Mouse (Mus musculus): Measurements from ENCODE around the gene Kdelr2.
A peak's percentile ranks its signal among the peaks of the same experiment; 100 is the strongest.

The Kdelr2 gene

DNA sequence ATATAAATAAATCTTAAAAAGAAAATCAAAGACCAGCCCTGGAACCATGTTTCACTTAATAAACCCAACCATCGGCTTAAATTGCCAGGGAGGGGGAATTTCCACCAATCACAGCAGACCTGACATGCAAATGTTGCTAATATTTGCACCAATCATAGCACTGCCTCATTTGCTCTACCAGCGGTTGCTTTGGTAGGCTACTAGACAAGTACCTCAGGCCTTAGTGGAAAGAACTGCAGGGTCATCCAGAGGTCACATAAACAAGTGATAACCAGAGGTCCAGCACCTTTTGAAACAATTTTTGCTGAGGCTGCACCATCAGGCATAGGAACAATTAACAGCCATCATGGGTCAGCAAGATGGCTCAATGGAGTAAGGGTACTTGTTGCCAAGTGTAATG is 2.1 kb upstream of the Kdelr2 start:
- DNase-seq (ENCODE audit: low spot score in 2 of 2) = no peak

DNA sequence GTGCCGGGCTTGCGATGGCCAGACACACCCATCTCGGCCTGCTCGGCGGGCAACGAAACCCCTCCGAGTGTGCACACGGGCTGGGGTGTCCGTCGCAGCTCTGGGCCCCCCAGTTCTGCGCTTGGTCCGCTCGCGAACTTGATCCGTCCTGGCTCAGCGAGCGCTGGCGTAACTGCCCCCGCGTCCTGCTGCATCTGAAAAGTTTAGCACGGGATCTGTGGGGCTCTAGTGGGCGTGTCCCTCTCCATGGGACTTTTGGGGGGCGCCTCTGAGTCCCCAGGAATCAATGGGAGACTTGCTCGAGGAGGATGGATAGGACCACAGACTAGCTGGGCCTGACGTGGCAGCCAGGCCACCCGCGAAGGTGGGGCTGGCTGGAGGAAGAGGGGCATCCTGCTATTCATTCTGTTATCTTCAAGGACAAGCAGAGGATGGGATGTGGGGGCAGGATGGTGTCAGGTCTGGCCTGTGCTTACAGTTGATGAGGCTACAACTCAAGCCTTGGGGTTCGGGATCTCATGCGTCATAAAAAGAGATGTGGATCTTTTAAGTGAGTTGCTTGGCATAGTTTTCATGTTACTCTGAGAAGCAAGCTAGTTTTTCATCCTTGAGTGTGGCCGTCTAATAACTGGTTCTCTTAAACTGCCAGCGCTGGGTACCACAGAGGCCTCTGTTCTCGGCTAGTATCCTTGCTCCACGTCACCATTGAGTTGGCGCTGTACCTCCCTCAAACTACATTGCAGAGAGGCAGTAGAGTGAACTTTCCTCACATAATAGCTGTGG is 701 bp downstream of the Kdelr2 start:
- DNase-seq (ENCODE audit: low spot score in 2 of 2) = peak in 1 of 2 experiments; percentile 24

DNA sequence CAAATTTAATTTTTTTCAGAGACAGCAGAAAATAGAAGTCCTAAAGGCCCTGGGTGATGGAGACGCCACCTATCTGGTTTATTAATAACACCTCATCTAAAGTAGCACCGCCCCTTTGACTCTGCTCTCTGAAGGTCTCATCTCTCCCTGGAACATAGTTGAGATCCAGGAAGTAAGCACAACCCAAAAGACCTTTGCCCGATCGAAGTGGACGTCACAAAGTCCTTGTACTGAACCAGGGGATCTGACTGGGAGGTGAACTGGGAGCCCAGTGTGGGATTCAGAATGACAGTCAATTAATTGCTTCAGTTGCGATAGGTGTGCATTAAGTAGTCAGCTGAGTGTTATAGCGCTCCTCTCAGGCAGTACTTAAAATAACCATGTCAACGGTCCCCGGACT is 1.6 kb downstream of the Kdelr2 start:
- no peak for DNase-seq (ENCODE audit: low spot score in 2 of 2)

DNA sequence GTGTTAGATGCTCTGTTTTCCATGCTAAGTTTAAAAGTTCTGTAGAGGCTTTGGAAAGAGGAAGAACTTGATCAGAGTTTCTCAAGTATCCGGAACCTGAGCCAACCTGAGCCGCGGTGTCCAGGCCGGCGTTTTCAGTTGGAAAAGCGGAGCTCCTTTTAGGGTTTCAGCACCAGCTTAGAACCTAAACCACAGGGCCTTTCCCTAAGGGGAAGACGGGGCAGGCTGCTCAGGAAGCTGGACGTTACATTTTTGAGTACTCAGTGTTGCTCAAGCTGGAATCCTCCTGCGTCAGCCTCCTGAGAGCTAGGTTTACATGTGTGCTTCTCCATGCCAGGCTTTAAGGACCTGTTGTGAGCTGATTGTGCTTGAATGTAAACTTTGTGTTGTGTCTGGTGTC is 2.9 kb downstream of the Kdelr2 start:
- no peak for DNase-seq (ENCODE audit: low spot score in 2 of 2)

DNA sequence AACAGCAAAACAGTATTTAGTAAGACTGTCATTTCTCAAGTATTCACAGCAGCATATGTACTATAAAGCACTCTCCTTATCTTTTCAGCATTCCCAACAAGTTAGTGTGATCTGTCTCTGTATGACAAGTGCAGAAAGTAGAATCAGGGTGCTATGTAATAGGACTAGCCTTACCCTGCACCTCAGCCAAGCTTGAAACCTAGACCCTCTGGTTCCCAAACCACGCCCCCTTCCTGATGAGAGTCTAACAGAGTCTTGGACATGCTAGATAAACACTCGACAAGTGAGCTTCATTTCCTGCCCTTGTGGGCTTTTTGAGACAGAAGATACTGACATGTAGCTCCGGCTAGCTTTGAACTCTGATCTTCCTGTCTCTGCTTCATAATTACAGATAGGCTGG is 5.6 kb downstream of the Kdelr2 start:
- DNase-seq (ENCODE audit: low spot score in 2 of 2) = no peak

DNA sequence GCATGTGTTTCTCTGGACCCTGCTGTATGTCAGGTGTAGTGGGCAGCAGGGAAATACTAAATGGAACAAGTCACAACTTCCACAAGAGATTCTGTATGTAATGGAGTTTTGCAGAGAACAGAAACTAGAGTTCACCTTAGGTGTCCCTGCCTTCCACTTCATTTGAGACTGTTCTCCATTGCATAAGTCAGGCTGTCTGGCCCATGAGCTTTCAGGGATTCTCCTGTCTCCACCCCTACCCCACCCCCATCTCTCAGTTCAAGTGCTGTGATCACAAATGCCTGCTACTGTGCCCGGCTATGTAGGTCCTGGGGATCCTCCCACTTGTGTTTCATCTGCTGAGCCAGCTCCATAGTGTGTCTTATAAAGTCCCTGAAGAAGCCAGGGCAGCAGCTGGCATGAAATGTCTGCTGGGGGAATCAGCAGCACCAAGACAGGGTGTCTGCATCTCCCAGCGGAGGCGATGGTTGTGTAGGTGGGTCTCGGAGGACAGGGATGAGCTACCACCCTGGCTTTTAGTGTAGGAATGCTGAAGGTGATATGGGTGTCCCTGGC is 7.3 kb downstream of the Kdelr2 start:
- DNase-seq (ENCODE audit: low spot score in 2 of 2) = no peak

DNA sequence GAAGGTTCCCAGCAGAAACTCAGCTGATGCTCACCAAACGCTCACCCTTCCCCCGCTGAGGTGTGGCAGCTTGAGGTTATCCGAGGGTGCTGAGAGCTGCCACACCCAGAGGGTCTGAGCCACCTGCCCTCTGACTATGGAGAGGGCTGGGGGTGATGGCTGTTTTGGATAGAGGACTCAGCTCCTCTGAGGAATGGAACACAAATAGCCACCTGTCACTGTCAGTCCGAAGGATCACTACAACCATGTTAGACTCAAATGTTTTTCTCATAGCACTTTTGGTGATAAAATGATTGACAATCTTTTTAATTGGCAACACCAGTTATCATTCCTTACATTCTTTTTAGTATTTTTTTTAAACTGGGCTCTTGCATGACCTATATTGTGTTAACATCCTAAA is 17.8 kb downstream of the Kdelr2 start:
- DNase-seq (ENCODE audit: low spot score in 2 of 2) = no peak

DNA sequence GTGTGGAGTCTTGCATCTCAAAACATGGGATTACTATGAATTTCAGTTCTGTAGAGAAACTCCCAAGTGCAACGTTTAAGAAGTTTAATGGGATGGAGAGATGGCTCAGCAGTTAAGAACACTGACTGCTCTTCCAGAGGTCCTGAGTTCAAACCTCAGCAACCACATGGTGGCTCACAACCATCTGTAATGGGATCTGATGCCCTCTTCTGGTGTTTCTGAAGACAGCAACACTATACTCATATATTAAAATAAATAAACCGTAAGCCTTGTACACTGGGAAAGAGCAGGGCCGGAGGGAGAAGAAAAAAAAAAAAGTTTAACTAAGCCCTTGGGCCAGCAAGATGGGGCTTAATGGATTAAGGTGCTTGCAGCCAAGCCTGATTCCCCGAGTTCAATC is 19.4 kb downstream of the Kdelr2 start:
- no peak for DNase-seq (ENCODE audit: low spot score in 2 of 2)

DNA sequence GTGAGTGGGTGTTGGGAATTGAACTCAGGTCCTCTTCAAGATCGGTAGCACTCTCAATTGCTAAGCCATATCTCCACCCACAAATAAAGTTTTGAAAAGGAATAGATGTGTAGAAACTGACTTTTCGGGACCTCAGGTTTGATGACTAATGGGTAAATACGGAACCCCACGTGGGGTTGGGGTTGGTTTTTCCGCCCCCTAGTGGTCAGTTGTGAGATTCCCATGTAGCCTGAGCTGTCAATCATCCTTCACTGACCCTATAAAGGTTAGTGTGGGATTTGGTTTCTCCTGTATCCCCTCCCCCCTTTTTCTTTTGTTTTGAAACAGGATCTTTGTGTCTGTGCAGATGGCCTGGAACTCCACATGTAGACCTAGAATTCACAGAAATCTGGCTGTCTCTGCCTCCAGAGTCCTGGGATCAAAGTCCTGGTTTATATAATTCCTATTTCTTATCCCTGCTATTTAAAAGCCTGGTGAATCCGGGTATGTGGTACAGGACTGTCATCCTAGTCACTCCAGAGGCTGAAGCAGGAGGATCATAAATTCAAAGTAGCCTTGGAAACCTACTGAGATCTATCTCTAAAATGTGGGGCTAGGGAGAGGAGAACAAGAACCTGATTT is 20.4 kb downstream of the Kdelr2 start:
- DNase-seq (ENCODE audit: low spot score in 2 of 2) = peak; percentile 40 to 59

DNA sequence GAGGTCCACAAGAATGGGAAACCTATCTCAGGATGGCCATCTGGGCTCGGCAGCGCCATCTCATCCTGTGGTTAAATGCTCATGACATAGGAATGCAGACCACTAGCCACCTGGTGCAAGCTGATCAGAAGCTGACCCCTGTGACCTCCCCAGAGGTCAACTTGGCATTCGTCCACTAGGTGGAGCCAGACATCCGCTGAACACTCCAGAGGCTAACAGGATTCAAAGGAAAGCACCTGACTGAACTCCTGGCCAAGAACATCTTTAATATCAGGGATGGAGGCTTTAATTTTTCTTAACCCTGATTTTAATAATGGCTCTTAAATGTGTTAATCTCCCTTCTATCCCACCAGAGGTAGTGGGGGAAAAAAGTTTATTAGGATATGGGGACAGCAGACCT is 30.8 kb downstream of the Kdelr2 start:
- peak; percentile 57 to 79 for DNase-seq (ENCODE audit: low spot score in 2 of 2)

DNA sequence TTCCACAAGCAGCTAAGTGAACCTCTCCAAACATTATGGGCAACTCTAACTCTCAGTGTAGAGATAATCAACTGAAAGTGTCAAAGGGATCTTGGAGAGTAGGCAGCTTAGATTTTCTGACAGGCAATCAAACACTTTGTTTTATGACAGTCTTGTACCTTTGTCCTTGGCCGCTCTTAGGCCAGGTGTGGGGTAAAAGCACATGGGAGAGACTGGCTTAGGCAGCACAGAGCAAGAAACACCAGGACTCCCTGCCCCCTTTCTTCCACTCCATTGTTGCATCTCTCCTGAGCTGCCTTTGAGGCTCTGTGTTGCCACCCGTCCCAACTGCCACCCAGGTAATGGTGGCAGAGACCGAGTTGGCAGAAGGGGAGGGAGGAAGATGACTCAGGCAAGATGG is 37.7 kb downstream of the Kdelr2 start:
- no peak for DNase-seq (ENCODE audit: low spot score in 2 of 2)

DNA sequence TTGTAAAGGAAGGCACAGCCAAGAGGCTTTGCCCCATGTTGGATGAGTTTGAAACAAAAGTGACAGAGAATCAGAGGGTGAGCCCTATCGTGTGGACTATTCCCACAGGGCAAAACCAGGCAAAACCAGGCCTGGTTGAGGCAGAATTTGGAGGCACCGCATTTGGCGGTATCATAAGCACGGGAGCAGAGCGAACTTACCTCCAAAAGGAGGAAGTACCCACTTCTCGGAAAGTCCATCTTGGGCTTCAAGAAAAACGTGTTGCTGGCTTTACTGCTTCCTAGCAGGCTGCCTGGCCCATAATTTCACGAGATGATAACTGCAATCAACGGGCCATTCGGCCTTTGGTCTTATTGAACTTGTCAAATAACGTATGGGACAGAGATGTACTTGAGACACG is 38.1 kb downstream of the Kdelr2 start:
- no peak for DNase-seq (ENCODE audit: low spot score in 2 of 2)

DNA sequence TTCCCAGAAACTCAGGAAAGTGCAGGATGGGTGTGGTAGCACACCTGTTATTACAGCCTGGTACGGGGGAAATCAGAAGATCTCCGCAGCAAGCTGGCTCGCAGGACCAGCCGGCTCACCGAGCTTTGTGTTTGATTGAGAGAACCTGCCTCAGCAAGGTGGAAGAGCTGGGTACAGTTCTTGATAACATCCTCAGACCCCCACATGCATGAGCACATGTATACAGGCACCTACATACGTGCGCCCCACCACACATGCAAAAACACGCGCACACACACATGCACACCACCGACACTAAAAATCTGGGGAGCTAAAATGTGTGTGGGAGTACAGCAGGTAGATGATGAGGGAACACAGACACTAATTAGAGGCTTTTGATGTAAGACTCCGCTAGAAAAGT is 60.0 kb downstream of the Kdelr2 start:
- DNase-seq (ENCODE audit: low spot score in 2 of 2) = no peak

DNA sequence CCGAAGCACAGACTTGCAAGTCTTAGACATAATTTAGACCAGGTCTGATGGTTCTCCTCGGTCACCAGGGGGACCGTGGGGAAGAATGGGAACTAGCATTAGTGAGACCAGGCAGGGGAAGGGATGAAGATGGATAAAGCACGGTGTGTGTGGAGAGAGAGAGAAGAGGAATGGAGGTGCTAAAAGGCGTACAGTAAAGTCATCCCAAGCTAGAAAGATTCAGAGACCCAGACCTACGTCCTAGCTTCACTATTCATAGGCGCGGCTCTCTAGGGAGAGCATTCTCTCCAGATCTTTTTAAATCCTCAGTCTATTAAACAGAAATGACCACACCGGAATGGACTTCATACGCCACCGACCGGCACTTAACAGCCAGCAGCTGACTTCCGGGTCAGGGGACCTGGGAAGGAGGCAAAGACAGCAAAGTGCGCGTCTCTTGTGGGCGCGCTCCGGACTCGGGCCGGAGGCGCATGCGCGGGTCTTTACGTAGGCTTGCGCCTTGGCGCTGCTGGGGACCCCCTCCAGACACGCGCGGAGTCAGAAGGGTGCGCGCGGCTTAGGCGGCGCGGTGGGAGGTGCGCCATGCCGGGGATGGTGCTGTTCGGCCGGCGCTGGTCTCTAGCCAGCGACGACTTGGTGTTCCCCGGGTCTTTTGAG is 60.6 kb downstream of the Kdelr2 start, which contains the start of gene Daglb:
Gene Daglb, plus strand, starts transcription at position 485 of the 657 bp plus-strand sequence.
- DNase-seq (ENCODE audit: low spot score in 2 of 2) = peak; percentile 72 to 81

DNA sequence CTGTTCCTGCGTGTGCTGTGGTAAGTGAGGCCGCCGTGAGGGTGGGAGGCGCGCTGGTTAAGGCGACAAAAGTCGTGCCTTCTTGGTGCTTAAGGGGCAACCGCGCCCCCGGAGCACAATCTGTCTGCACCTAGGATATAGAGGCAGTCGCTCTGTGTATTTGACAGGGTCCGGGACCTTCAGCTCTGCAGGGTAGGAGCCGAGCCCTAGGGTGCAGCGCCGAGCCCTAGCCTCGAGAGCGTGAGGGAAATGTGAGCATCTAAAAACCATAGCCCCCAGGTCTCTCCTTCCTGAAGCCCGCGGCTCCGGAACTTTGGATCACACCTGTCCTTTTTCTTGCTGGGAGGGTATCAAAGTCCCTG is 61.1 kb downstream of the Kdelr2 start:
- DNase-seq (ENCODE audit: low spot score in 2 of 2) = no peak

DNA sequence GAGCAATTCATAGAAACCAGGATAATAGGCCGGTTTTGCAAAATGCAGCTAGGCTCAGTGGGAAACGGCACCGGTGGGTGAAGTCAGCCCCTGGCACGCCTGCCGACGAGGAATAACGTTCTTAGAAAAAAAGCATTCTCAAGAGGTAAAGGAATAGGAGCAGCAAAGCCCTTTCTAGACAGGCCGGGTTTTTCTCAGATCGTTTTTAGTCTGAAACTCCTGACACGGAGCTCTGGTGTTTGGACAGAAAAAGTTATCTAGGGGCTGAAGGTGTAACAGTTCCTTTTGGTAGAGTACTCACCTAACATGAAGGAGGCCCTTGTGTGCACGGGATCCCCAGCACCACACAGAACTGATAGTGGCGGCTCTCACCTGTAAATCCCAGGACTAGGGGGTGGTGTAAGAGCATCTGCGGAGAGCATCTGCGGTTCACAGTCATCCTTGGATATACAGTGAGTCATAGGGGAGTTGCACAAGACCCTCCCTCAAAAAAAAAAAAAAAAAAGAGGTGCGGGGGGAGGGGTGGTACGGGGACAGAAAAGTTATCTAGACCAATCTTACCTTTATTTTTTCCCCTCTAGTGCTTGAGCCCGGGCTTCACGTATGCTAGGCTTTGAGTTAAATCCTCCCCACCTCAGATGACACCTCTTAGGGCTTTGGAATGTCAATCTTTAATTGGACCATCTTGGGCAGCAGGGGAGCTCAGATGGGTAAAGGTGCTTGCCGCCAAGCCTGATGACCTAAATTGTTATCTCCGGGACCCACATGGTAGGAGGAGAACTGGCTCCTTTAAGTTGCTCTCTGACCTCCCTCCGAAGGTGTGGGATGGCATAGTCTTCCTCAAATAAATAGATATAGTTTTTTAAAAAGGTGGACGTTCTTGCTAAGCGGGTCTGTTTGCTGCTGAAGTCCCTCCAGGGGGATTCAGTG is 61.8 kb downstream of the Kdelr2 start:
- no peak for DNase-seq (ENCODE audit: low spot score in 2 of 2)

DNA sequence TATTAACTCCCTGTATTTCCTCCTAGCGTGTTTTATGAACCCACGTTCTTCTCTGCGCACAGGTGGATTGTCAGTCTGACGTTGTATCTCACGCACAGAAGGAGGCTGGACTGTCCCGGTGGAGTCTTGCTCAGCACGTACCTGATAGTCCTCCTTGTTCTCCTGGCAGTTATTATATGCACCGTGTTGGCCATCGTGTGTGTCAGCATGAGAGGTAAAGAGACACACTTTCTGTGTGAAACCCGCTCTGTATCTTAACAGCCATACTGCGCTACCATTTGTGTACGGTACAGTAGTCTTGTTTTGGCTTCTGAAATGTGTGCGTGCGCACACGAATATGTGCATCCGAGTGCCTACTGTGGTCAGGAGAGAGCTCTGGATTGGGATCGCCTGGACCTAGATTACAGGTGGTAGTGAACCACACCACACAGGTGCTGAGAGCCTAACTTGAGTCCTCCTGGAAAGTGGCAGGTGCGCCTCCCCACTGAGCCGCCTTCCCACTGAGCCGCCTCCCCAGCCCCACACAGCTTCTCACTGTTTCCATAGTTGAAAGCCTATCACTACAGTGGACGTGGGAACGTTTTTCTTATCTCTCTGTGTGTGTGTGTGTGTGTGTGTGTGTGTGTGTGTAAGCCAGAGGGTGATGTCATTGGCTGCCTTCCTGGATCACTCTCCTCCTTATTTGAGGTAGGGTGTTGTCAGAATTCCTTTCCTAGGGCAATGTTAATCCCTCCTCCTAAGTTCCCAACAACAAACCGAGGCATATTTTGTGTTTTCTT is 63.4 kb downstream of the Kdelr2 start:
- no peak for DNase-seq (ENCODE audit: low spot score in 2 of 2)

DNA sequence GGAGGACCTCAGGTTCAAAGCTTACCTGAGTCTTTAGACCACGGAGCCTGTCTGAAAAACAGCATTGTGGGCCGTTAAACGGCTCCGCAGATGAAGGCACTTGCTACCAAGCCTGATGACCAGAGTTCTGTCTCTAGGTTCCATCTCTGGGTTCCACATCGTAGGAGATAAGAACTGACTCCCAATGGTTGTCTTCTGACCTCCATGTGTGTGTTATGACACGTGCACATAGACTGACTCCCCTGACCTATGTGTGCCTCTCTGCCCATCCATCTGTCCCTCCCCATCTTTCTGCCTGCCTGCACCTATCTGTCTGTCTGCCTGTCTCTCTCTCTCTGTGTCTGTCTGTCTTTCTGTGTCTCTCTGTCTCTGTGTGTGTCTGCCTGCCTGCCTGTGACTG is 64.3 kb downstream of the Kdelr2 start:
- no peak for DNase-seq (ENCODE audit: low spot score in 2 of 2)

DNA sequence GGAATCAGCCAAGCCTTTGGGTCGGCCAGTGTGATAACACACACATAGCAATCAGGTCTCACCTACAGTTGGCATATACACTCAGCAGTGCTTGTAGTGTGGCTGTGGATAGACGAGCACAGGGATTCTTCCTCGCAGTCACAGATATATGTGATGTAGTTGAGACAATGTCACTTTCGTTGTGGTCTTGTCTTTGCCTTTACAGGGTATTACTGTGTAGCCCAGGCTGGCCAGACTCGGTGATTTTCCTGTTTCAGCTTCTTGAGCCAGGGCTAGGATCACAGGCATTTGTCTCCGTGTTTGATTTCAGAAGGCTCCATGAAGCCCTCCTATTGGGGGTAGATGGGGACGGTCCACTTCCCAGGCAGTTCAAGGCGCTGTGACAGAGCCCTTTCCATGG is 66.0 kb downstream of the Kdelr2 start:
- DNase-seq (ENCODE audit: low spot score in 2 of 2) = no peak

DNA sequence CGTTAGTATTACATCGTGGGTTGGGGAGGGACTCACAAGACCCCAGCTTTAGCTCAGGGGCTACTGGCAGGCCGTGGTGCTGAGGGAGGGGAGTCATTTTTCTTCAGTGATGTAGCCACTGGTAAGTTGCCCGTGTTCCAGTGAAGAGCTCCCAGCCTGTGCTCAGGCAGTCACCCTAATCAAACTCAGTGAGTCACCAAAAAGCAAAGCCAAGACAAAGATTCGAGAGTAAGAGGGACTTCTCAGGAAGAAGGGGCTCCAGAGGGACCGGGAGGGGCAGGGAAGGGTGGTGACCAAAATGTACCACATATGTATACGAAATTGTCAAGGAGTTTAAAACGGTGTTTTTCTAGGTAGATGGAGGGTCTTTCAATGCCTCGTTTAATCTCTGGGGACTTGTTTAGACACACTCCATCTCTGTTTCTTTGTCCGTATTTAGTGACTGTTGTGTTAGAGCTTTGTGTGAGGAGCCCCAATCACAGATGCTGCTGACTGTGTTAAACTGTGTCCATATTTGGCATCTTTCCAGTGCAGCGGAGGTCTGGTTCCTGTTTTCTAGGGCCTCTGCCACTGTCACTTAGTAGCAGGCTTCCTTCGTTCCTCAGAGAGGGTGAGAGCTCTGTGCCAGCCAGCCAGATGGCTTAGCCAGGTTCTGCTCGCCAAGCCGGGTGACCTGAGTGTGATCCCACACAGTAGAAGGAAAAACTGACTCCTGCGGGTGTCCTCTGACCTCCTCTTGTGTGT is 67.0 kb downstream of the Kdelr2 start:
- DNase-seq (ENCODE audit: low spot score in 2 of 2) = peak in 1 of 2 experiments; percentile 42

All from spleen, postnatal 14 days (tissue).